Mouse (Mus musculus) right cerebral cortex, postnatal 14 days (tissue): ENCODE data around the gene Rbm15.

Experiments used
- DNase-seq: peaks from one replicate; pipeline ENCODE4 v3.0.0; 2022

Rbm15 gene

GRCm38 (mm10) chr3:107333381-107334201, at the start of gene Rbm15:
Gene Rbm15, minus strand, starts transcription at chr3:107333673.
- peak; percentile 92 for DNase-seq

- peak; percentile 57 for DNase-seq
These were observed 45.9 kb upstream of the Rbm15 start for GRCm38 (mm10) chr3:107379422-107379821.

GRCm38 (mm10) chr3:107378626-107379025, 45.2 kb upstream of the Rbm15 start:
- DNase-seq: no peak

DNA sequence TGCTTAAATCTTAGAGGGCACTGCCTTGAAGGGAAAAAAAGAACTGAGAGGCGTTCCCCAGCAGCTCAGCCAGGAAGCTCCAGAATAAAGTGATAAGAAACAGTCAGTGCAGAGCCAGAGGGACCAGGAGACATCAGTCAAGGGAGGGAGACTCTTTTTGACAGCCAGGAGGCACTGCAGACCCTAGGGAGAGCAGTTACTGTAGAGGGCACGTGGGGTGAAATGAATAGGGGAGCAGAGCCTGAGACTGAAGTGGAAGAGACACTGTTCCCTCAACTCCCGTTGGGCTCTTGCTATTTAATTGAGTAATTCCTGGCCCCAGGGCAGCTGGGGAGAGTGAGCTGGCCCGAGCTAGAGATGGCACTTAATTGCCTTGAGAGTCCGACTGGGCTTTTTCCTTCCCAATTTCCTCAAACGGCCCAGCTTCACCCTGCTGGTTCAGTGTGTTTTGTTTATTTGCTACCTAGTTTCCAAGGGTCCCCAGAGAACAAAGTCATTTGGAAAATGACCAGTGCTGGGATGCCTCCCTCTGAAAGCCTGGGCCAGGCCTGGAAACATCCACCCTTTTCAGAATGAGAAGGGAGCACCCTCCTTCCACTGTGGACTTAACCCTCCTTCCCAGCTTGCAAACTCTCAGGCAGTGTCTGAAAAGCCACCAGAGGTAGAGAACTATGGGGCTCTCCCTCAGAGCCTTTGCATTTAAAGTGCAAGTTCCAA, 41.6 kb upstream of the Rbm15 start:
- DNase-seq: no peak

GRCm38 (mm10) chr3:107369156-107369555, 35.7 kb upstream of the Rbm15 start:
- DNase-seq: no peak

DNA sequence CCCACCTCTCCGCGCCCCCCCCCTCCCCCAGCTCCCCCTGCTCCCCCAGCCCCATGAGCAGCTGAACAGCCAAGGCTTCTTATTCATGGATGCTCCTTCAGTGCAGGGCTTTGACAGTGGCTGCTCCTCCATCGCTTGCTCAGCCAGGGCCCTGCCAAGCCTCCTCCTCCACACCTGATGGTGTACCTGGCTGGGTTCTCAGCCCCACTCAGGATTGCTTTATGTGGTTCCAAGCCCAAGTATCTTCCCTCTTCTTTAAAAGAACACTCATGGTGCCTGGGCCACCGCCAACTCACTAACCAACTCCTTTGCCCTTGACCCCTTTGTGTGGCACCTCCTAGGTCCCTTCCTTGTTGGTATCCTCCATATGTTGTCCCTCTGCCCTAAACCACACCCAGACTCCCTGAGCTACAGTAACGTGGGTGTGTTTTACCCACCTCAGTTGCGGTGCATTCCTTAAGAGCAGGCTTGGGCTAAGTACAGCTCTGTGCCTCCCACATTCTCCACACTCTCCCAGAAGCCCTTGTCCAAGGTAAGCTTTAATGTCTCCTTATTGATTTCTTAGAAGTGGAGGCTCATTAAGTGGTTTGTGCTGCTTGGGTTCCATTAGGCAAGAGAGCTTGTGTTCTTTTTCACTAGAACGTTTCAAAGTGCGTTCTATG, 34.6 kb upstream of the Rbm15 start:
- DNase-seq: no peak

DNA sequence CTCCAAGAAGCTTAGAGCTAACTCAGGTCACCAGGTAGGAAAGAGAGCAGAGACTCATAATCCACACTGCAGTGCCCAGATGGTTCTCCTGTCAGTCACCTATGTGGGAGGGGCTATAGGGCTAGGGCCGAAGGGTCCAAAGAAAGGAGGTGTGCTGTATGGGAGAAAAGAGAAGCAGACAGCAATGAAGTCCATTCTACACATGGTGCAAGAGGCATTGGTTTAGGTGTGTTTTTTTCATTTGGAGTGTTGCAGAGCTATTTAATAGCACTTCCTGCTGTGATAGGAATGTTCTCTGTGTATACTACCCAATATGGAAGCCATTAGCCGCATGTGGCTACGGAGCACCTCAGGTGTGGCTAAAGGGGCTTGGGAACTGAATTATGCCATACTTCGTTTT, 31.9 kb upstream of the Rbm15 start:
- DNase-seq: no peak

DNA sequence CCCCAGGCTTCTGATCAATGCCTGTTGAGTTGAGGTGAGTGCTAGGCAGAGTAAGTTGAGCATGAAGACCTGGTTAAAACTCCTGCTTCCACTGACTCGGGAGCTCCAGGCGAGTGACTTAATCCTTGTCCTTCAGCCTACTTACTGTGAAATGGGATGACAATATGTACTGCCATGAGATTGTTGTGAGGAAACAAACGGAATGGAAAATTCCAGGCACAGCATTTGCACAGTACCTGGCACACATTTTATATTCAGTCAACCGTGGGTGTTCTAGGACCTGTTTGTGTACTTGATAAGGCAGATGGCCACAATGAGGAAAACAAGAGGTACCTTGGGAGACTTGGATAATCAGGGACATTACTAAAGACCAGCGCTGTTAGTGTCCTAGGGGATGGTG, 29.9 kb upstream of the Rbm15 start:
- no peak for DNase-seq

DNA sequence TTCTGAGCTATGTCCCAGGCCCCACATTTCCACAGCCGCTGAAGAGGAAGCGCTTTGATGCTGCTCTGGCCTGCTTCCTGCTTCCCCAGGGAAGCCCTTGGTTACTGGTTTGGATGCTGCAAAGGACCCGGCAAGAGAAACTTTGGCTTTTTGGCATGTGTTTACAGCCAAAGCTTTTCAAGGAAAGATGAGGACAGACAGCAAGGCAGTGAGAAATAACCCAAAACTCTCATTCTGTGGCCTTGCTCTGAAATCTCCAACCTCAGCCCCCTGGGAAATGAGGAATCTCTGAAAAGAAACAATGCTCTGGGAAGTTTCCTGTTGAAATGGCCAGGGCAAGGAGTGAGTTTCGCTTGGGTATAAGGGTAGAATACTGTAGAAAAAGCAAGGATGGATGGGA, 26.9 kb upstream of the Rbm15 start:
- DNase-seq: no peak

- DNase-seq: no peak
These were observed 24.3 kb upstream of the Rbm15 start for GRCm38 (mm10) chr3:107357700-107358234.

DNA sequence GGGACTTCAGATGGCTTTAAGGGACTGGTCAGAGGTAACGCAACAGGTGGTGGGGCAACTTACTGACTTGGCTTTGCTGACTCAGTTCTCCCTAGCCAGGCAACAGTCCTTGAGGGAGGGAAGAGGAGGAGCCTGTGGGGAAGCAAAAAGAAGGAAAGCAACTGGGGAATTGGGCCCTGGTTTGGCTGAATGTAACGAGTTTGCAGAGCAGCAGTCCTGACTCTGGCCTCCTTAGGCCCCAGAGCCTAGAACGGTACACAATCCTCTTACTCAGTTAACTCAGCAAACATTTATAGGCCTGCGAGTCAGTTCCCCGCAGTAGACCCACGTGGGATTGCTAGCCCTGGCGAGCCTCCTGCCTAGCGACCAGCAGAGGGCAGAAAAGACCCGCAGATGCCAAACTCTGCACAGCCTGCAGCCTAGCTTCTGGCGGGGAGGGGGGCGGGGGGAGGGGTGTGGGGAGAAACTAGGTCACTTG, 23.5 kb upstream of the Rbm15 start:
- DNase-seq: peak; percentile 87

GRCm38 (mm10) chr3:107355618-107356260, 22.3 kb upstream of the Rbm15 start:
- DNase-seq: no peak

DNA sequence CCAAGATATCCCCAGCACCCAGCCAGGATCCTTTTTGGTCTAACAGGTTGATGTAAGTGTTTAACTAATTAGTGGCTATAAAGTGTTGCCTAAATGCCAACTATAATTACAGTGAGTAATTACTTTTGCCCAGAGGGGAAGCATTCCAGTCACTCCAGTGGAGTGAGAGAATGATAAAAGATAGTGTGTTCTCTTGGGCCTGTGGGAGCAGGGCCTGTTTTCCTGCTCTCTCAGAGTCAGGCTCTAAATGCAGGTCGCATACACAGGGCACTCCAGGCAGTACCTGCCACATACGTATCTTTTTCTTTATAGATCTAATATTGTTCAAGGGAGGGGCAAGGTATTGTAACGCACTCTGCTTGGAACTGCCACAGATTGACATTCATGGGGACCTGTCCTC, 18.2 kb upstream of the Rbm15 start:
- no peak for DNase-seq

GRCm38 (mm10) chr3:107349006-107349405, 15.5 kb upstream of the Rbm15 start:
- no peak for DNase-seq

- no peak for DNase-seq
These were observed 11.7 kb upstream of the Rbm15 start for GRCm38 (mm10) chr3:107345033-107345725.

GRCm38 (mm10) chr3:107343971-107344370, 10.5 kb upstream of the Rbm15 start:
- no peak for DNase-seq

DNA sequence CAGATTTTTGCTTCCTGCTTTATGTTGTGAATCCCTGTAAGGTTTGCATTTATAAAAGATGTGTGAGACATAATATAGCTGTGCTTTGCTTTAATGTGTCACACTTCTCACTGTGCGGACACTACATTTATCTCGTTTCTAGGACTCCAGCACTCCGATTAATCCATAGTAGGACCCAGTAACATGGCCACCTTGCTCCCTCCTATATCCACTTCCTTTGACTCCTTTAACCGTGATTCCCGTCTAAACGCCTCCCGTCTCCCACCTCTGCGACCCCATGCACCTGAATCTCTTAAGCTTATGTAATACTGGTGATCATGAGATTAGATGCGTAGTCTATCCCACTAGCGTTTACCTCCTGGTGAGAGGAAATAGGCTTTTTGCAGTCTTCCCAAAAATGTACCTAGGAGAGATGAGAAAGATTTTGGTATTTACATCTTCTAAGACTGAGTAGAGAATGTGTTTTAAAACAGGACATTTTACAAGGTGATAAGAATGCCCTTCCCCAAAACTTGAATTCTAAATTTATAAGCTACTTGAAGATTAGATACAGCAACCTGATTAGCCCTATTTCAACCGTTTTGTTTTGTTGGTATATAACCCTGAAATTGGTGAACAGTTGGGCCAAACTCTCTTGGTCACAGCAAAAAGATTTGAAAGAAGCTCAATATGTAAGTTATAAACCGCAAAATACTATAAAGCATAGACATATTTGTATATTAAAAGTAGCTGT, 895 bp upstream of the Rbm15 start:
- no peak for DNase-seq

DNA sequence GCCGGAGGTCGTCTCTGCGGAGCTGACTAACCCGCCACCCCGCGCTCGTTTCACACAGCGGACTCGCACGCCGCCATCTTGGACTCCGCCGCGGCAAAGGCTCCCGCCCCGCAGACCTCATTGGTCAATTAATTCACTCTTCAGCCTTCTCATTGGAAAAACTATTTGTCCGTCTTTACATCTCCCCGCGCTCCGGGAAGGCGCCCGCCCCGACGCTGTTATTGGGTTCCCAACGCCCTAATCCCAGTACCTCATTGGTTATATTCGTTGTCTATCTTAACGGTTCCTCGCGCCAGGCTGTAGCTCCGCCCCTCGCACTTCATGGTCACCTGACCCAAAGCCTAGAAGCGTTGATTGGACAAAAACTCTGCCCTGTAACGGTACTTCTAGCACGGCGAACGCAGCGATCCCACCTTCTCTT, 503 bp downstream of the Rbm15 start:
- DNase-seq: peak; percentile 91

- DNase-seq: peak; percentile 60
These were observed 1.1 kb downstream of the Rbm15 start for GRCm38 (mm10) chr3:107332127-107332959.

- DNase-seq: no peak
These were observed 1.7 kb downstream of the Rbm15 start for GRCm38 (mm10) chr3:107331746-107332126.
